Mouse (Mus musculus) embryonic stem cell, embryonic (primary cell): ENCODE measurements around the gene Elmod2.

Experiments used
- CTCF ChIA-PET, 4 experiments: fragments of 300-600 bp in 2 of 4; fragments of 350-600 bp in 2 of 4; sonication (Branson Sonifier 250); formaldehyde crosslinking; loops; one replicate each; lab custom pipeline; 2022; ENCODE audit warnings: inconsistent platforms in 2 of 4; lab: Charles Lee
- POLR2A ChIA-PET, 4 experiments: fragments of 300-600 bp in 2 of 4; fragments of 350-600 bp in 2 of 4; sonication (Branson Sonifier 250); formaldehyde crosslinking; loops; one replicate each; lab custom pipeline; 2022; ENCODE audit warnings: antibody characterized with exemption in 4 of 4, inconsistent platforms in 1 of 4; lab: Charles Lee

Gene Elmod2

GRCm38 (mm10) chr8:83315084-83315483, 17.2 kb downstream of the Elmod2 start:
- CTCF ChIA-PET, result interaction anchor here in 1 of 4 experiments (2.1 kb wide), 1 partner anchor 55 kb away, joined by 7 read pairs; no protein-coding TSS in a partner anchor
- POLR2A ChIA-PET, result interaction anchor here in 2 of 4 experiments (0.8 to 1.6 kb wide), 4 partner anchors 10 to 26 kb away, joined by 3 to 6 read pairs (median 4); partner anchors contain the start of gene Elmod2 (in 1 of the 2)

- ChIA-PET CTCF (interaction anchor here in 2 of 4 experiments (0.5 to 1.5 kb wide), 3 partner anchors 20 to 226 kb away, joined by 3 to 9 read pairs (median 4); partner anchors contain the start of gene Ucp1 (in 1 of the 2)), POLR2A (interaction anchor here in 1 of 4 experiments (0.7 to 0.8 kb wide), 2 partner anchors 11 to 28 kb away, joined by 3 read pairs; no protein-coding TSS in a partner anchor)
These were observed 22.4 kb downstream of the Elmod2 start for GRCm38 (mm10) chr8:83309836-83310235.

- ChIA-PET CTCF (no interaction called here), POLR2A (interaction anchor here in 1 of 4 experiments (1.1 kb wide), 1 partner anchor 10 kb away, joined by 3 read pairs; no protein-coding TSS in a partner anchor)
These were observed 27.3 kb downstream of the Elmod2 start for GRCm38 (mm10) chr8:83304946-83305345.

GRCm38 (mm10) chr8:83300135-83300534, 32.2 kb downstream of the Elmod2 start:
- CTCF ChIA-PET, result no interaction called here
- POLR2A ChIA-PET, result no interaction called here

- ChIA-PET CTCF (interaction anchor here in 1 of 4 experiments (1.3 kb wide), 1 partner anchor 37 kb away, joined by 3 read pairs; no protein-coding TSS in a partner anchor), POLR2A (no interaction called here)
These were observed 34.9 kb downstream of the Elmod2 start for GRCm38 (mm10) chr8:83297375-83297774.

GRCm38 (mm10) chr8:83290176-83290575, 42.1 kb downstream of the Elmod2 start, which contains the start of gene Ucp1:
Gene Ucp1, plus strand, starts transcription at chr8:83290352.
- ChIA-PET POLR2A (interaction anchor here in 1 of 4 experiments (1.8 kb wide), 1 partner anchor 25 kb away, joined by 6 read pairs; no protein-coding TSS in a partner anchor), CTCF (interaction anchor here in 3 of 4 experiments (0.7 to 1.6 kb wide), 8 partner anchors 13 to 53 kb away, joined by 3 to 7 read pairs (median 4); no protein-coding TSS in a partner anchor)

- ChIA-PET CTCF (no interaction called here), POLR2A (interaction anchor here in 1 of 4 experiments (0.7 kb wide), 1 partner anchor 13 kb away, joined by 3 read pairs; no protein-coding TSS in a partner anchor)
These were observed 46.9 kb downstream of the Elmod2 start for GRCm38 (mm10) chr8:83285391-83285790.

GRCm38 (mm10) chr8:83278431-83278830, 53.9 kb downstream of the Elmod2 start:
- ChIA-PET CTCF (interaction anchor here in 3 of 4 experiments (0.5 to 2.9 kb wide), 4 partner anchors 9 to 73 kb away, joined by 3 to 13 read pairs (median 6); no protein-coding TSS in a partner anchor), POLR2A (interaction anchor here in 1 of 4 experiments (0.6 kb wide), 1 partner anchor 68 kb away, joined by 3 read pairs; no protein-coding TSS in a partner anchor)

GRCm38 (mm10) chr8:83274470-83274869, 57.8 kb downstream of the Elmod2 start:
- POLR2A ChIA-PET, result interaction anchor here in 2 of 4 experiments (0.6 to 1.9 kb wide), 2 partner anchors 48 to 109 kb away, joined by 3 to 4 read pairs; no protein-coding TSS in a partner anchor
- CTCF ChIA-PET, result interaction anchor here in 2 of 4 experiments (1.7 to 1.8 kb wide), 2 partner anchors 14 kb away, joined by 6 to 10 read pairs; no protein-coding TSS in a partner anchor

- CTCF ChIA-PET, result no interaction called here
- POLR2A ChIA-PET, result interaction anchor here in 1 of 4 experiments (0.8 kb wide), 1 partner anchor 13 kb away, joined by 3 read pairs; no protein-coding TSS in a partner anchor
These were observed 59.8 kb downstream of the Elmod2 start for GRCm38 (mm10) chr8:83272464-83272863.

GRCm38 (mm10) chr8:83271172-83271571, 61.1 kb downstream of the Elmod2 start:
- POLR2A ChIA-PET, result no interaction called here
- CTCF ChIA-PET, result interaction anchor here in 1 of 4 experiments (1.2 kb wide), 1 partner anchor 11 kb away, joined by 4 read pairs; no protein-coding TSS in a partner anchor
